Mouse (Mus musculus) myocyte (in vitro differentiated cells): ENCODE results near the gene Erbb2.

Experiments used
- MAX ChIP-seq: IDR thresholded peaks from one replicate; pipeline ENCODE4 v1.6.1; 2011; ENCODE audit warnings: low read depth, mild to moderate bottlenecking, control low read depth
- MYOD1 ChIP-seq, 3 experiments: IDR thresholded peaks; one replicate each; pipeline ENCODE4 v1.6.1; 2011; ENCODE audit warnings: control low read depth in 2 of 3, low read depth in 2 of 3, mild to moderate bottlenecking in 2 of 3, moderate library complexity in 1 of 3; ENCODE audit not compliant: insufficient read length in 2 of 3, control insufficient read depth in 1 of 3
- POLR2A ChIP-seq: IDR thresholded peaks from one replicate; pipeline ENCODE4 v1.6.1; 2011; ENCODE audit warnings: low read depth, mild to moderate bottlenecking, control low read depth, moderate library complexity; ENCODE audit not compliant: insufficient read length
- SRF ChIP-seq: IDR thresholded peaks from one replicate; pipeline ENCODE4 v1.6.1; 2011; ENCODE audit warnings: low read depth; ENCODE audit not compliant: control insufficient read depth, insufficient read length
- TCF3 ChIP-seq: IDR thresholded peaks from one replicate; pipeline ENCODE4 v1.6.1; 2011; ENCODE audit warnings: low read depth, control low read depth; ENCODE audit not compliant: insufficient read length

GRCm38 (mm10) chr11:98366290-98366689, 46.0 kb upstream of the Erbb2 start:
- TF ChIP-seq MAX (no peak), MYOD1 (IDR thresholded peaks at IDR 0.05; ENCODE audit: control insufficient read depth in 1 of 3, insufficient read length in 2 of 3, low read depth in 2 of 3) (no peak), POLR2A (no peak), SRF (no peak), TCF3 (no peak)
